Mouse (Mus musculus): ENCODE data around the gene Tspo.
A peak's percentile ranks its signal among the peaks of the same experiment; 100 is the strongest.

The Tspo gene

DNA sequence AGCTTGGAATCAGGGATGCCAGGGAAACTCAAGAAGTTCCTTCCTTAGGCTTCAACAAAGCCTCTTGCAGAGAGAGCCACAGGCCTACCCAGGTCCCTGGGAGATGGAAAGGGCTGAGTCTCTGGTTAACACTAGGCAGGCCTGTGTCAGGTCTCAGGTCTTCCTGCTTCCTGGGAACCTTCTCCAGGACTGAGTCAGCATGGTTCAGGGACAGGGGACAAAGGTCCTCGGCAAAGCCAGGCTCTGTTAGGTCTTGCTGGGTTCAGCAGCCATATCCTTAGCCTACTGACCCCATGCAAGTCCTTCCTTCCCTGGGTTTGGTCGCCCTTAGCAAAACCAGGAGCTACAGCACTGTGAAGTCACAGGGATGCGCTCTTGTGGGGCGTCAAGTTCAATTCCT is 27.4 kb downstream of the Tspo start:
- no peak for DNase-seq

DNA sequence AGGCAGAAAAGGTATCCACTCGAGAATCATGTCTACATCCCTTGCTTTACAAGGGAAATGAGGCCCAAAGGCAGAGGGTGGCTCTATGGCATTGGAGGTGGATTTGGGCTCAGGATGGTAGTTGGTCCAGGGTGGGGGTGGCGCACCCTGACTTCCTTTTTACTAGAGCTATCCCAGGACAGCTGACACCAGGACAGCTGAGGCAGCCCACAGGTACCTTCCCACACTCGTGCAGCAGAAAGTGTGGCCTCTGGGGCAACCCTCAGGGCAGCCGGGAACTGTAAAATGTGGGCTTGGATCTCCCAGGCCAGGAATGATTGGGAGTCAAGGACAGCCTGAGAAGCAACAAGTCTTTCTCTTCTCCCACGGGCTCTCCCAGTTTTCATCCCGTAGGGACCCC is 28.4 kb downstream of the Tspo start:
- no peak for DNase-seq

DNA sequence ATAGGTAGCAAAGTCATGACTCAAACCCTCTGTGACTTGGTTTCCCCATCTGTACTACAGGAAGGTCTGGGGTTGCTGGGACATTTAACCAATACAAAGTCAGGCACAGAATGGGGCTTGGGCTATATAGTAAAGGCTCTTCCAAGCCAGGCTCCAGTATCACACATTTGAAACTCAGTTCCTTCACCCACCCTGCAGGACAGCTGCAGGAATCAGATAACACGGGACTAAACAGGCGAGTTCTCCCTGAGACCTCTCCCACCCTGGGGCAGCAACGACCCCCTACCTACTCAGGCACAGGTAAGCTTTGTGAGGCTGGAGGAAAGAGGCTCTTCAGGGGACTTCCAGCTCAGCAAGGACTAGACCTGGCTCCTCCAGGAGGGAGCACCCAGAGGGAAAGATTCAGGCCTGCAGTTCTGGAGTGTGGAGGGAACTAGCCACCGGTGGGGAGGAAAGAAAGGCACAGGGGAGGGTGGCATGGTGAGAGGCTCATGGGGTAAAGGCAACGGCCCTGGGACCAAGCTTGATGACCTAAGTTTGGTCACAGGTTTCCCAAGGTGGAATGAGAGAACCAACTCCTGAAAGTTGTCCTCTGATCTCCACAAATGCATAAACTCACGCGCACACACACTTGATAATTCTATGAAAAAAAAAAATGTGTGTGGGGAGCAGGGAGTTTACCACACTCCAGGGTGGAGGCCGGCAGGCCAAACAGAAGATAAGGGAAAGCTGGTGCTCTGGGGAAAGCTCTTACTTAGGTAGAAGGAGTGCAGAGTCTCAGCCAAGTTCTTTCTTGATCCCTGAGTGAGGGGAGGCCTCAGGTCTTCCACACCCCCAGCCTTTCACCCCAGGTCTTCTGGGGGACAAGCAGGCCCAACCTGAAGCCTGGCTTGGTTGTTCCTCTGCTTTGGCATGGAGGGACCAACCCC is 29.1 kb downstream of the Tspo start:
- no peak for DNase-seq

DNA sequence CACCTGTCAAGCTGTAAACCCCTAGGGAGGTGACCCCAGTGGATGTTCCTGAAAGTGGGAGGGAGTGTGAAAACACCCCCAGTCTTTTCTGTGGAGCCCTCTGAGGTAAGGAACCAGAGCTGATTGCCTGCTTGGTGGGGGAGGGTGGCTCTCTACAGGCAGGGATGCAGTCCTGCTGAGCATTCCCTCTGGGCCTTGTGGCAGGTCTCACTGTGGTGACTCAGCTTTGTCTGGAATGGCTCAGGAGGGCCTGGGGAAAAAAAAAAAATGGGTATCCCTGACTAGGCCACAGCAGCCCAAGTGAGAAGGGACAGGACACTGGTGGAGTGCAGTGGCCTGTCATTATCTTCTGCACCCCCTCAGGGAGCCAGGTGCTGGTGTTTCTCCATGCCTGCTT is 29.8 kb downstream of the Tspo start:
- no peak for DNase-seq

DNA sequence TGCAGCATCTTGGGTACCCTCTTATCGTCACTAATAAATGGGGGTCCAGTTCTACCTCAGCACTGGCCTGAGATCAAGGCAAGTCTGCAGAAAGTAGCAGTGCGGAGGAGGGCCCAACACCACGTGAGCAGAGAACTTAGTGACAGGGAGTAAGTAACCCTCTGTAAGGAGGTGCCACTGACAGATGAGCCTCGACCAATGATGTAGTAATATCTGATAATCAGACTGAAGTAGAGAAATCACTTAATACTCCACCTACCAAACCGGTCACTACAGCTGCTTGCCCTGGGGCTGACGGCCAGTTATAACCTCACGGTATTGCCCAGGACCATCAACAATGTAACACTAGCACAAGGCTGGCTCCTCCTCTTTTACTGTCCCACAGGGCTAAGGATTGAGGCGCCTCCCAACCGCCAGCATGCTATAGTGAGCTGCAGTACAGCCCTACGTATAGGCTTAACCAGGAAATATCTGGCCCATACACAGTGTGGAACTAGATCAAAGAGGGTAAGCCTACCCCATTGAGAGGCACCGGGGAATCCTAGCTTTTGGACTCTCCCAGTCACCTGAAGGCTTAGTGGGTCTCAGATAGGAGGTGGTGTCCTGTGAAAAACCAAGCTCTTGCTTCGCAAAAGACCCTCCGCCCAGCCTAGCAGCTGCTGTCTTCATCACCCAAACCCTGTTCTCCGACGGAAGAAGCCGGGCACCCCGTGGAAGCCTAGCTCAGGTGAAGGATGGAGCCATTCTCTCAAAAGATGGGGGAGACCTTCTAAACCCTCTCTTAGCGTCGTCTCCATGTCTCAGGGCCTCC is 30.5 kb downstream of the Tspo start:
- no peak for DNase-seq

DNA sequence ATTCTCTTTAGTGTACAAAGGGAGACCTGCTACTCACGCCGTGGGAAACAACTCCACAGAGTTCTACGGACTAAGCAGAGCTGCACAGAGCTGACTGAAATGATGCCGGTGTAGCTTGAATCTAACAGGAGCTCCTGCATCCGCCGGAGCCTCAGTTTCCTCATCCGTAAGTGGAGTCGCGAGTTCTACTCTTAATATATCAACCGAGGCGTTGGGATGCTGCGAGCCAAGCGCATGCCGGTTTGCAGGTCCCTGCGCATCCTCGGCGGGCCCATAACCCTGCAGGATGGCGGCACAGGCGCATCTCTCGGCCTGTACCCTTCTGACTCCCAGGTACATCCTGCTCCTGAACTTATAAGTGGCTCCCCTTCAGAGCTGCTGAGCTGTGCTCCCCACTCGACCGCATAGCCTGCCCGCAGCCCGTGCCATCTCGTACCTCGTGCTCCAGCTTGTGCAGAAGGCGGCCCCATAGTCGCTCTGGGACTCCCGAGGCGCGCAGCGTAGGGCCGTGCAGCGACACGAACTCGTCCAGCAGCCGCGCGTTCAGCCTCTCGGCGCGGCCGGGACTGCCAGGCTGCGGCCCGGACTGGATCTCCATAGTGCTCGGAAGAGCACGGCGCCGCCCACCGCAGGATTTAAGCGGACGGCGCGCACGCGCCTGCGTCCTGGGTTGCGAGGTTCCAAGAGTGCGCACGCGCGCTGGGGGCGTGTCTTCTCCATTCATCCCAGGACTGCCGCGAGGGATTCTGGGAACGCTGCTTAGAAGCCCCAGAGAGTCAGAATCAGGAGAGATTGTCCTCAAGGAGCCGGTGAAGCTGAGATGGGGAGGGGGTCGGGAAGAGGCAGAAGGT is 31.3 kb downstream of the Tspo start, which contains the start of gene Ttll12:
TSS of gene Ttll12 (minus strand) at position 645 of the 851 bp plus-strand sequence.
- peak; percentile 96 for DNase-seq

DNA sequence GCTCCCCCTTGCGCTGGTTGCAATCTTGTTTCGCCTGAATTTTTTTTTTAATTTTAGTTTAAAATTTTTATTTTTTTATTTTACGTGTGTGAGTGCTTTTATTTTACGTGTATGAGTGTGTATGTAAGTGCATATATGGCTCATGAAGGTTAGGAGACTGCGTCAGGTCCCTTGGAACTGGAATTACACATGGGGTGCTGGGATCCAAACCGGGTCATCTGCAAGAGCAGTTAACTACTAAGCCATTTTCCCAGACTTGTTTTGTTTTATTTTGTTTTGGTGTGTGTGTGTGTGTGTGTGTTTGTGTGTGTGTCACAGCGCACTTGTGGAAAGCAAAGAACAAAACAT is 31.9 kb downstream of the Tspo start:
- DNase-seq = no peak

DNA sequence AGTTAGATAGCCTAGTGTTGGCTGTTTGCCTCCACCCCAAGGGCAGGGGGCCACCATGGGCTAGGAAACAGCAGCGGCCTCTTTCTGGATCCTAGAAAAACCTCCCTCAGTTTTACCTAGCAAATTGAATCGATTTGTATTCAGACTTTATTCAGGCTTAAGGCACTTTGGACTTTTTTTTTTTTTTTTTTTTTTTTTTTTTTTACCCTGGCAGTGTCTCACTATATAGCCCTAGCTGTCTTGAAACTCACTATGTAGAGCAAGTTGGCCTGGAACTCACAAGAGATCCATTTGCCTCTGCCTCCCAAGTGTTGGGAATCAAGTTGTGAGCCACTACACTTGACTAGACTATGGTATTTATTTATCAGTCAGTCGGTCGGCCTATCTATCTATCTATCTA is 33.4 kb downstream of the Tspo start:
- DNase-seq = no peak

DNA sequence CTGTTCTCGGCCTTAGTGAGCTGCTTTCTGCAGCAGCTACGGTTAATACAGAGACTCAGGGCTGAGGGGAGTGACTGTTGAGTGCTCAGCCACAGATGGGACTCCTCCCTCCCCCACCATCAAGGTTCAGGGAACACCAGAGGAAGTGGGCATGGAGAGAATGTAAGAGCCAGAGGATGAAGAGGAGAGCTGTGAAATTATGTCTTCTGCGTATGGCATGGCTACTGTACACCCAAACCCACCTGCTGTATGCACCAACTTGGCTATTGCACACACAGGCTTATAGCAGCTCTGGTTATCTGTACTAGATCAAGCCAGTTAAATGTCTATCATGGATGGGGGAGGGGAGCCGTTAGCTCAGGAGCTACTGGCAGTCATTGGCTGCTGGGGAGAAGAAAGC is 37.8 kb downstream of the Tspo start:
- no peak for DNase-seq

DNA sequence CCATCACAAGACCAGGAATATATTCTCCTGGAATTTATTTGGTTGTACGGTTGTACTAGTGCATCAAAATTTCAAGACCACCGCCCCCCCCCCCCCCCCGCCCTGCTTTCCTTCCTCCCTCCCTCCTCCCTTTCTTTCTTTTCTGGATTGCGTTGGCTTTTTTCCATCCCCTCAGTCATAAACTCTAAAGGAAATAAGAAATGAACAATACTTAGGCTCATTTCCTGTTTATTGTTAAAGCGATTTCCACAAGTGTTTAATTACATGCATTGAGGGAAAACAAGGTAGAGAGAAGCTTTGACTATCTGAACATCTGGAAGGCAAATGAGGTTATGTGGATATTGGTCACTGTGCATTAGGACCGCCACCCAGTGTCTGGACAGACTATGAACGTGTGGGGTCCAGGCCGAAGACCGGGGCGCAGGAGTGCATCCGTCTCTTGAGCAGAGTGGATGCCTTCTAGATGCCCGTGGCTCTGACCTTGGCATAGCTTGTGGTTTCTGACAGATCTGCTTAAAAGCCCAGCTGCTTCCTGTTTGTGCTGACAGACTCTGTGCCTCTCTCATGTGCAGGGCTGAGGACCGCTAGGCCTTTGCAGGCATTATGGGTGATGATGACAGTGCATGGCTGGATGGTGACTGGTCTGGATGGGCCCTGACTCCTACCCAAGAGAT is 39.1 kb downstream of the Tspo start:
- no peak for DNase-seq

DNA sequence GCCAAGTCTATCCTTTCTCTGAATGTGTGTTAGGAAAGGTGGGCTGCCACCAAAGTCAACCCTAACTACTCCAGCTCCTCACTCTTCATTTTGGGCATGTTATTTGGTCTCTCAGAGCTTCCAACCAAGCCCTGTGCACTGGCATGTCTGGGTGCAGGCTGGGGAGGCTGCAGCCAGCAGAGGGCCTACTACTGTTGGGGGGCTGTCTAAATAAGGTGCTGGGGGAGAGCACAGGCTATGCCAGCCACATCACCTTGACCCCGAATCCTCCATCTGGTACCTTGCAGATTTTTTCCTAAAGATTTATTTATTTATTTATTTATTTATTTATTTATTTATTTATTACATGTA is 39.6 kb downstream of the Tspo start:
- no peak for DNase-seq

DNA sequence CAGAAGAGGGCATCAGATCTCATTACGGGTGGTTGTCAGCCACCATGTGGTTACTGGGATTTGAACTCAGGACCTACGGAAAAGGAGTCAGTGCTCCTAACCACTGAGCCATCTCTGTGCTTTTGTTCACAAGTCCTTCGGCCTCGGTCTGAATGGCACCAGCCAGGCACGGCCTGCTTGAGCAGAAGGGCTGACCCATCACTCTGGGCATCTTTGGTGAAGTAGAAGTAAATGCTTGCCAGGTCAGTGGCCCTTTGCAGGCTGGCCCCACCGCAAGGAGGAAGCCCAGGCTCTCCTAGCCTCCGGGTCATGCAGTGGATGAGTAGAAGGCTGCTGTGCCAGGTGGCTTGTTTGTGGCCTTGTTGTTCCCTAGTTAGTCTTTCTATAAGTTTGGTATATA is 40.0 kb downstream of the Tspo start:
- no peak for DNase-seq

DNA sequence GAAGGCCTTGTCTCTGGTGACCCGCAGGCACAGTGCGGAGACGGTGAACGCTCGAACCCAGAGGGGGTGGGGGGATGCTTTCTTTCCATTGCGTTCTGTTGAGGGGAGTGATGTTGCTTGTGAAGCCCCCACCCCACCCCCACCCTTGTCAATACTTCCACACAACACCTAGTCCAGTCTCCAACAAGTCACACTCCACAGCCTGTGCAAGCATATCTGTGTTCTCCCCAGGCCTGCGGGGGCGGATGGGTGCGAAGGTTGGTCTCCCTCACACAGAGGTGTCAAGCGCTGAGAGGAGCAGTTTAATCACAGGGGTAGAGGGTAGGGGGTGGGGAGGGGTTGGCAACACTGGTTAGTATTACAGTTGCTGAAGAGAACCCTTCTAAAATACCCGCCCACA is 42.8 kb downstream of the Tspo start:
- DNase-seq = no peak

DNA sequence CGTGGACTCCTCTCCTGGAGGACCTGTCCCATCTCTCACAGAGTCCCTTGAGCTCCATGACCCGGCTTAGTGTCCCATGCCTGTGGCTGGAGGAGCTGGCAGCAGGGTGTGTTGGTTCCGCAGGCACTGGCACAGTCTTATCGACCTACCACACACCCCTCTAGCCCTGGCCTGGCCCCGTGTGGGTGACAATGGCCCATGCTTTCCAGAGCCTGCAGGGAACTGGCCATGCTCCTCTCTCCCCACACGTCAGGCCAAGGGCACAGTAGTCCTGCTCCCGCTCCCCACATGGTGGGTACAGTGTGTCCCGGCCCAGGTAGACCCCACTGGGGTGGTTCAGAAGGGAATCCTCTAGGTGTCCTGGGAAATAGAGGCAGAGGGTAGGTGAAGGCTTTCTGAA is 43.3 kb downstream of the Tspo start:
- no peak for DNase-seq

DNA sequence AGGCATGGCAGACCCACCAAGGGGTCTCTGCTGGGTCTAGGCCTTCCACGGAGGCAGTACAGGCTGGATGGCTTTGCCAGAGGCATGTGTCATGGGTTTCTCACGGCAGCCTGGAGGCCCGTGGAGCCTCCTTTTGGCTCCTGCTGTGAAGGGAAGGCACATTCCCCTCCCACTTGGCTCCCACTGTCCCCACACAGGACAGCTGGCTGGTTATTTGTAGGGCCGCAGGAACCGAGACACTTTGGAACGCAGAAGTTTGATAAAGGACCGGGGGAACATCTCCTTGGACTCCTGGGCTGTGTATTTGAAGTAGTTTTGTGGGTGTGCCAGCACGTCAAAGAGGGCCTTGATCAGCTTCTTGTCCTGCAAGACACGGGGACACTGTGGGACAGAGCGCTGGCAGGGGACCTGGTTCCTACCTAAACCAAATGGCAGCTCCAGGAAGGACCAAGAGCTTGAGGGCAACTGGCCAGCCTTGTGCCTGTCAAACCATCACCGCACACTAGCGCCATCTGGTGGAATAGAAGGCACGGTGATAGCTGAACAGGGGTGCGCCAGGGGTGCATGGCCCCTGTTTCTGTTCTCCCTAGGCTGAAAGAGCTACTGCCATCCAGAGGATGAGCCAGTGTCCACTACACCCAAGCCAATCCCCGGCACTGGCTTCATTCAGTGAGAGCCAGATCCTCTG is 43.9 kb downstream of the Tspo start:
- DNase-seq = peak; percentile 73 to 77

DNA sequence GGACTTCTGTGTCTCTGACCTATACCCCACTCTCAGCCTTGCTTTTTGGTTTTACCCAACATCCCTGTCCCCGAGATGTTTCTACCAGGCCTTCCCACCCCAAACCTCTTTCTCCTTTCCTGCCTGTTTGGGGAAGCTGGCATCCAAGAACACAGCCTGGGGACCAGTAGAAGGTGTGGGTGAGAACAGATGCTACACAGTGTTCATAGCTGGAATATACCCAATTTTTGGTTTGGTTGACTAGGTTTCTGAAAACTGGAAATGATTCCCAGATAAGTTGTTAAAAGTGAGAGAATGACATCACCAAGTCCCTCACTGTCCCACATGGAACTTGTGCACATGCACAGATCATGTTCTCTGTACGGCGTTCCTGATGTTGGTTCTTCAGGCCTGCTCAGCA is 51.9 kb downstream of the Tspo start:
- no peak for DNase-seq
